Mouse (Mus musculus): ENCODE data around the gene Pak2. TPM values are rescaled to one million over a fixed set of nuclear protein-coding genes. Genes with fewer than 3 reads are reported as not detected.

The Pak2 gene
- polyA plus RNA-seq (2021; fragmentation: Nextera tagmentation), result 11.1 and 11.7 TPM in 2 replicates
- long read RNA-seq, experiment 1, full-length matches to known transcripts, result 62 of 91 reads
- long read RNA-seq, experiment 1, partial matches to known transcripts, result 10 of 91 reads
- long read RNA-seq, experiment 1, other reads (novel, unspliced or antisense), result 19 of 91 reads
- long read RNA-seq, experiment 2, full-length matches to known transcripts, result 1 of 54 reads
- long read RNA-seq, experiment 2, partial matches to known transcripts, result 38 of 54 reads
- long read RNA-seq, experiment 2, other reads (novel, unspliced or antisense), result 15 of 54 reads

GRCm38 (mm10) chr16:32078991-32079511, at the start of gene Pak2:
Pak2 (minus strand) TSS chr16:32079342.

GRCm38 (mm10) chr16:32099638-32100150, 20.6 kb upstream of the Pak2 start, which contains the start of the genes Pigx and Cep19:
Pigx (minus strand) TSS chr16:32099740.
Cep19 (plus strand) TSS chr16:32099800.

GRCm38 (mm10) chr16:32002509-32003477, 76.3 kb downstream of the Pak2 start, which contains the start of gene Senp5:
Senp5 (minus strand) TSS chr16:32003287.

Other genes starting within 250 kb of the Pak2 start
- 0.16 and 0.33 TPM in 2 replicates for gene Meltf, start 200.5 kb downstream of the Pak2 start, polyA plus RNA-seq (2021; fragmentation: Nextera tagmentation)
- gene Pigz, start 145.5 kb downstream of the Pak2 start, polyA plus RNA-seq (2021; fragmentation: Nextera tagmentation), result 36.2 and 38.1 TPM in 2 replicates
- gene 0610012G03Rik, start 130.8 kb downstream of the Pak2 start, polyA plus RNA-seq (2021; fragmentation: Nextera tagmentation), result 146 and 172 TPM in 2 replicates
- gene Ncbp2, start 130.8 kb downstream of the Pak2 start, polyA plus RNA-seq (2021; fragmentation: Nextera tagmentation), result 58.3 and 65.6 TPM in 2 replicates
- 6.6 TPM in 2 replicates for gene Senp5, start 76.1 kb downstream of the Pak2 start, polyA plus RNA-seq (2021; fragmentation: Nextera tagmentation)
- 43.9 and 45.4 TPM in 2 replicates for gene Pigx, start 20.4 kb upstream of the Pak2 start, polyA plus RNA-seq (2021; fragmentation: Nextera tagmentation)
- gene Cep19, start 20.5 kb upstream of the Pak2 start, polyA plus RNA-seq (2021; fragmentation: Nextera tagmentation), result 122 and 129 TPM in 2 replicates
- gene Nrros, start 86.3 kb upstream of the Pak2 start, polyA plus RNA-seq (2021; fragmentation: Nextera tagmentation), result 4.1 and 5.8 TPM in 2 replicates
- not detected in 2 replicates for gene Bex6, start 100.5 kb upstream of the Pak2 start, polyA plus RNA-seq (2021; fragmentation: Nextera tagmentation)
- gene Fbxo45, start 167.8 kb upstream of the Pak2 start, polyA plus RNA-seq (2021; fragmentation: Nextera tagmentation), result 4.2 and 5.7 TPM in 2 replicates
- 15.4 and 15.9 TPM in 2 replicates for gene Wdr53, start 167.9 kb upstream of the Pak2 start, polyA plus RNA-seq (2021; fragmentation: Nextera tagmentation)
- gene Smco1, start 192.1 kb upstream of the Pak2 start, polyA plus RNA-seq (2021; fragmentation: Nextera tagmentation), result not detected in 2 replicates
- 21.3 and 29.2 TPM in 2 replicates for gene Rnf168, start 198.1 kb upstream of the Pak2 start, polyA plus RNA-seq (2021; fragmentation: Nextera tagmentation)

All from left cerebral cortex, adult 6 months (tissue).